Mouse (Mus musculus) pancreas, adult 10 weeks (tissue): ENCODE results near the gene Rnf113a2. TPM values are rescaled to one million over a fixed set of nuclear protein-coding genes. Genes with fewer than 3 reads are reported as not detected.

Experiments
- polyA plus RNA-seq: library from polyadenylated mRNA; stranded (reverse); fragments of 350-450 nt; fragmentation: Illumina TruSeq; extraction: RNeasy Lipid Tissue Mini Kit (QIAGEN cat#74804); gene quantifications from one replicate; pipeline ENCODE4 v1.2.3, GENCODE M21; 2015; ENCODE audit warnings: low read depth, low replicate concordance; ENCODE audit not compliant: insufficient read depth

Rnf113a2 gene
- polyA plus RNA-seq: 2.7 TPM

DNA sequence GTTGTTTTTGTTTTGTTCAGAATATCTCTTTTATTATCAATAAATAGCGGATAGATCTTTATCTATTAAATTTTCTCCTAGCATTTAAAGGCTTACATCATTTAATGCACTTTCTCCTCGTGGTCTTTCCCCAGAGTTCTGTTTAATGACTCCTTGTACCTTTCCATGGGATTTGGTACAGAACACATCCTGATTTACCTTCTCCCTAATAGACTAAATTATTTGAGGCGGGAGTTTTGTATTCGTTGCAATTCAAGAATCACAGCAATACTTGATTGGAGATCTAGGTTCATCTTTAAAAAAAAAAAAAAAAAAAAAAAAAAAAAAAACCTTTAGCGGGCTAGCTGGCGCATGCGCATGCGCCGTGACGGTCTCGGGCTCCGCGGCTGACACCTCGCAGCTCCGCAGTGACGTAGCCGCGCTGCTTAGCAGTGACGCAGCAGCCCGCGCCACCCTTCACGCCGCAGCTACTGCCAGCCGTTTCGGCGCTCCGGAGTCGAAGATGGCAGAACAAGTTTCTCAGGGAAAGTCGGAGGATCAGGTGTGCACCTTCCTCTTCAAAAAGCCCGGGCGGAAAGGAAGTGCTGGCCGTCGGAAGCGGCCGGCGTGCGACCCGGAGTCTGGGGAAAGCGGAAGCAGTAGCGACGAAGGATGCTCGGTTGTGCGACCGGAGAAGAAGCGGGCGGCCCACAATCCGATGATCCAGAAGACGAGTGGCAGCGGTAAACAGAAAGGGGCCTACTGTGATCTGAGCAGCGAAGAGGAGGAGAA lies at the start of gene Rnf113a2:
TSS of gene Rnf113a2 (plus strand) at position 363 of the 771 bp plus-strand sequence.

DNA sequence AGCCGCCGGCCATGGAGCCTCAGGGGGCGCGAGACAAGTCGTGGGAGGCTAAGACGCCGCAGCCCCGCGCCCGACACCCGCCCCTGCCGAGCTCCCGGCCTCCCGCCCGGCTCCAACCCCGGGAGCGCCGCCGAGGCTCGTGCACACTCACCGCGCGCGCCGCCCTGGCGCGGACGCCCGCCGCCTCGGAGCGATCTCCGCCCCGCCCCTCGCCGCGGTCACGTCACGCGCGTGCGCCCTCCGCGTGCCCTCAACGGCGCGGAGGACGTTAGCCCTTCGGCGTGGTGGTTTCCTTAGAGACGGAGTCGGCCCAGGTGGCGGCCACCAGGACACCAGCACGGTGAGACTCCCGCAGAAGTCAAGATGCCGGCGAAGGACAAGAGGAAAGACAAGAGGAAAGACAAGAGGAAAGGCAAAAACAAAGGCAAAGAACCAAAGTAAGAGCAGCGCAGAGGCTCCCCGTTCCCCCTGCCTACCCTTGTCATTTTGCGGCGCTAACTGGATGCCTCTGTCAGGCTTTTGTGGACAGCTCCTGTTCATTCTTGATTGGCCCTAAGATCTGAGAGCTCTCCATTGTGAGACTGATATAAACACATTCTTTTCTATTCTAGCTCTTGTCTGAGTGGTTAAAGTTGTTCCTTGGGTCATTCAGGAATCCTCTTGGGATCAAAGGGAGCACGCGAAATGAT lies 8.0 kb upstream of the Rnf113a2 start, which contains the start of the genes Entpd5 and Bbof1:
TSS of gene Entpd5 (minus strand) at position 211 of the 689 bp plus-strand sequence.
TSS of gene Bbof1 (plus strand) at position 253 of the 689 bp plus-strand sequence.

DNA sequence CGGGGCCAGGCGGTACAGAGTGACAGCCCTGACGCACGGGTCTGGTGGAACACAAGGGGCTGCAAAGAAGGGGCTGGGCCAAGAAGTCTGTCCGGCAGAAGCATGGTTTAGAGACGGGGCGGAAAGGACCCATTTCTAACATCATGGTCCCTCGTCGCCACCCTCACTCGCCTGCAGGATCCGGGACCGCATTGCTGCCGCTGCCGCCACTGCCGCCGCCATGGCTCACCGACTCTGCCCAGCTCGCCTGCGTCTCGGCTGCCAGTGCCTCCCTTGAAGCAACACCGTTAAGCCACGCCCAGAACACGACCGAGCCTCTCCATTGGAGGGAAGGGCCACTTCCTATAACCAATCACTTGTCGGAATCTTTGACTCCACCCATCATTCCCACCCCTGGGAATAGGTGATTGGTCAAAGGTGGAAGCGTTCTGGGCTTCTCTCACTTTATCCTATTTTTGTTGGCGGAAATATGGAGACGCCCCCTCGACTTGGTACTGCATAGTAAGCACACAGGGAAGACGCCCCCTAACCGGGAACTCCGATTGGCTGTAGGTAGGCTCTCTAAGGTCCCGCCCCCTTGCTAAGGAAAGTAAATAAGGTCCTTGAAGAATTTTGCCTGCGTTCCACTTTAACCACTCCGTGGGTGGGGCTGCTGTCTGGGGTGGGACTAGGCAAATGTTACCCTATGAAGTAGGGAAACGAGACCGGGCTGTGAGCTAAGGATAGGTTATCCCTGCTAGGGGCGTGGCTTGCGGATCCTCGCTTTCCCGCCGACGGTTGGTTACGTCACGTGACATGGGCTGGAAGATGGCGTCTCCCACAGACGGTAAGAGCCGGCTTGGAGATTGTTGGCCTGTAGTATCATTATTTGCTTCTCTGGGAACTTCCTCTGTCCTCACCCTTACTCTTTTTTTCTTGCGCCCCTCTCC lies 34.0 kb downstream of the Rnf113a2 start, which contains the start of the genes Aldh6a1 and Lin52:
TSS of gene Aldh6a1 (minus strand) at position 287 of the 929 bp plus-strand sequence.
TSS of gene Lin52 (plus strand) at position 705 of the 929 bp plus-strand sequence.

Other genes with a start within 250 kb of the Rnf113a2 start
- gene Elmsan1, start 198.3 kb upstream of the Rnf113a2 start, polyA plus RNA-seq: 3.9 TPM
- gene Ptgr2, start 132.0 kb upstream of the Rnf113a2 start, polyA plus RNA-seq: 7.3 TPM
- gene Zfp410, start 100.3 kb upstream of the Rnf113a2 start, polyA plus RNA-seq: 12.5 TPM
- gene Coq6, start 55.5 kb upstream of the Rnf113a2 start, polyA plus RNA-seq: 7.6 TPM
- 1.3 TPM for gene Fam161b, start 55.4 kb upstream of the Rnf113a2 start, polyA plus RNA-seq
- gene Entpd5, start 8.2 kb upstream of the Rnf113a2 start, polyA plus RNA-seq: 3.3 TPM
- gene Bbof1, start 8.1 kb upstream of the Rnf113a2 start, polyA plus RNA-seq: 0.63 TPM
- gene Aldh6a1, start 33.8 kb downstream of the Rnf113a2 start, polyA plus RNA-seq: 14.2 TPM
- 4.5 TPM for gene Lin52, start 34.2 kb downstream of the Rnf113a2 start, polyA plus RNA-seq
- not detected for gene Vsx2, start 152.6 kb downstream of the Rnf113a2 start, polyA plus RNA-seq
- 4.2 TPM for gene Abcd4, start 200.2 kb downstream of the Rnf113a2 start, polyA plus RNA-seq
- not detected for gene Vrtn, start 223.8 kb downstream of the Rnf113a2 start, polyA plus RNA-seq